Mouse (Mus musculus) hematopoietic stem cell, adult 5-6 weeks (primary cell): ENCODE results near the gene Glud1. TPM values are rescaled to one million over a fixed set of nuclear protein-coding genes. Genes with fewer than 3 reads are reported as not detected.

Experiments used
- total RNA-seq: library from RNA; stranded (forward); fragments of 172-1452, 232-1000 nt; gene quantifications from 2 replicates; pipeline ENCODE4 v1.2.3, GENCODE M21; 2017

Gene Glud1
- total RNA-seq, 1 experiment from 2014 or later = 88.9 TPM

Other genes starting within 250 kb of the Glud1 start
- not detected in 2 replicates for gene Anxa8, start 224.7 kb upstream of the Glud1 start, total RNA-seq
- not detected in 2 replicates for gene A630023A22Rik, start 208.0 kb upstream of the Glud1 start, total RNA-seq
- gene Npy4r, start 158.2 kb upstream of the Glud1 start, total RNA-seq = not detected in 2 replicates
- gene Gprin2, start 109.1 kb upstream of the Glud1 start, total RNA-seq = 0.10 and 0.25 TPM in 2 replicates
- not detected in 2 replicates for gene Syt15, start 91.1 kb upstream of the Glud1 start, total RNA-seq
- gene Shld2, start 234 bp upstream of the Glud1 start, total RNA-seq = 17.9 and 24.0 TPM in 2 replicates
- not detected in 2 replicates for gene Fam25c, start 44.7 kb downstream of the Glud1 start, total RNA-seq
- gene Sncg, start 64.1 kb downstream of the Glud1 start, total RNA-seq = not detected in 2 replicates
- gene Mmrn2, start 64.7 kb downstream of the Glud1 start, total RNA-seq = not detected in 2 replicates
- 1.7 and 2.2 TPM in 2 replicates for gene Bmpr1a, start 192.6 kb downstream of the Glud1 start, total RNA-seq
- not detected in 2 replicates for gene 9230112D13Rik, start 212.1 kb downstream of the Glud1 start, total RNA-seq